Mouse (Mus musculus): ENCODE measurements around the gene Ccdc28b.

DNA sequence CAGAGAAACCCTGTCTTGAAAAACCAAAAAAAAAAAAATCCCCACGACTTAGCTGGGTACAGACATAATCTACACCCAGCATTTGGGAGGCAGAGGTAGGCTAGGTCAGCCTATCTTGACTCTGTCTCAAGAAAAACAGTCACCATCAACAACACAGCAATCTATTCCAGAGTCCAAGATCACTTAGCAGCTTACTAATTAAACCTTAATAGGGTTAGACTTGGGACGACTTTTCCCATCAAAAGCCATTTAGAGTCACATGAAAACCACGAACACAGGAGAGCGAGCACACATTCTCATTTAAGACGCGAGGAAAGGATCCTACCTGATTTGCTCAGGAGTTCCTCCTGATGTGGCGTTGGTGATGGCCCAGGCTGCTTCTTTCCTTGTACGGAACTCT is 26.6 kb upstream of the Ccdc28b start:
- TF ChIP-seq CTCF (conservative IDR thresholded peaks at IDR 0.05; ENCODE audit: insufficient read depth, insufficient read length, low read depth, low read length): no peak
- TF ChIP-seq POLR2A (IDR thresholded peaks at IDR 0.05; ENCODE audit: low read depth, low read length): no peak
